8 mouse cellular contexts compared by ENCODE assay signal in the genomic region with DNA sequence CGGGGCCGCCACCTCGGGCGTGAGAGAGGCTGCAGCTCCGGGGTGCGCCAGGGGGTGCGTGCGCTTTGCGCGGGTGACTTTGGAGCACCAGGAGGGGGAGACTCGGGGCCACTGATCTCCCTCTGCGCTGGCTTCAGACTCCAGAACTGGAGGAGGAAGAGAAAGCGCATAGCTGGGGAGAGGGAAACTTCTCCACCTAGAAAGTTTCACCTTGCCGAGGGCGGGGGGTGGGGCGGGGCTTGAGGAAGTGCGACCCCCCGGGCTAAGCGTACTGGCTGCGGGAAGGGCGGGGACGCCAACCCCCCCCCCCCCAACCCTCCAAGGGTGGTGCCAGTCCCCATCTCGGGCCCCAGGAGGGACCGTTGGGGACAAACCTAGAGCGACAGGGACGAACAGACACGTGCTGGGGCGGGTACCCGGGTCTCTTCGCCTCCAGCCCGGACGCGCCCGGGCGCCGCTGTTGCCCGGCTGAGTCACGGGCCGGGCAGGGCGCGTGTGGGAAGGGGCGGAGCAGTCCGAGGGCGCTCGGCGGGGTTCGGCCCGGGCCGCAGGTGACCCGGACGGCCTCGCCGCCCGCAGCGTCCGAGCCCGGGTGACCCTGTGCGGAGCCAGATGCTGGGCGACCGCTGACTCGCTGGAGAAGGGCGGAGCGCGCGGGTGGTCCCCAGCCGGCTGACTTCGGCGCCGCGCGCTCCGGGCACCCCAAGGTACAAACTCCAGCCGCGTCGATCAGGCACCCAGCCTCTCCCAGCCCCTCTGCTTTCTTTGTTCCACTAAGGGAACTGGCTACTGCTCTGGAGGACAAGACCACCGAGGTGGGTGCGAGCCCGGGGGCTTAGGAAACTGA. TPM values are rescaled to one million over a fixed set of nuclear protein-coding genes. Genes with fewer than 3 reads are reported as not detected.
DNase-seq lines count a peak whose midpoint lies in the region; ATAC-seq and TF ChIP-seq lines count a peak whose summit lies in the region.

A gene (plus strand): TSS at position 367 of the 847 bp plus-strand sequence.

- peak within 1 kb of the TSS; percentile 98 for H3K4me2 ChIP-seq in embryonic facial prominence, embryonic 11.5 days (ENCODE audit: low read depth, low read length)
- H3K4me2 ChIP-seq in heart, embryonic 13.5 days, result peak within 1 kb of the TSS; percentile 94
- peak within 1 kb of the TSS; percentile 98 for H3K4me2 ChIP-seq in kidney, postnatal 0 days (ENCODE audit: low read length)

- H3K36me3 ChIP-seq in embryonic facial prominence, embryonic 11.5 days (replicated peaks; ENCODE audit: control insufficient read depth, insufficient read depth, low read depth, low read length), result no peaks in the 10 kb centered on the region
- no peaks in the 10 kb centered on the region for H3K36me3 ChIP-seq in heart, embryonic 13.5 days
- H3K36me3 ChIP-seq in kidney, postnatal 0 days (ENCODE audit: insufficient read depth, low read length), result no peaks in the 10 kb centered on the region

- peak; percentile 86 for ATAC-seq in embryonic facial prominence, embryonic 11.5 days (replicated peaks; ENCODE audit: insufficient number of reproducible peaks, low FRiP score, low TSS enrichment, low read depth)
- ATAC-seq in heart, embryonic 13.5 days (ENCODE audit: extremely low read depth, insufficient number of reproducible peaks, low FRiP score, low TSS enrichment), result peak; percentile 65
- peak; percentile 94 for ATAC-seq in kidney, postnatal 0 days (replicated peaks; ENCODE audit: low FRiP score, low read depth)

- H3K9me3 ChIP-seq in embryonic facial prominence, embryonic 11.5 days (replicated peaks; ENCODE audit: control insufficient read depth, low read length), result no peaks in the 10 kb centered on the region
- H3K9me3 ChIP-seq in heart, embryonic 13.5 days, result no peaks in the 10 kb centered on the region
- no peaks in the 10 kb centered on the region for H3K9me3 ChIP-seq in kidney, postnatal 0 days (replicated peaks; ENCODE audit: low read length)

- H3K9ac ChIP-seq in embryonic facial prominence, embryonic 11.5 days (replicated peaks; ENCODE audit: low read length), result peak within 1 kb of the TSS; percentile 62
- H3K9ac ChIP-seq in heart, embryonic 13.5 days, result peak within 1 kb of the TSS; percentile 85
- H3K9ac ChIP-seq in kidney, postnatal 0 days (ENCODE audit: low read depth, low read length), result peak within 1 kb of the TSS; percentile 74

- TF ChIP-seq CTCF in kidney, postnatal 0 days (IDR thresholded peaks at IDR 0.05; ENCODE audit: low read depth), result peak; percentile 59

- DNase-seq in spleen, adult 18-20 months, result peak; percentile 5 to 10
- DNase-seq in spleen, adult 12 weeks (ENCODE audit: low spot score), result no peak
- DNase-seq in embryonic facial prominence, embryonic 11.5 days (ENCODE audit: low spot score), result peak; percentile 56
- DNase-seq in kidney, postnatal 0 days (ENCODE audit: low spot score), result peak; percentile 79
- DNase-seq in lung, postnatal 14 days, result peak; percentile 63
- peak; percentile 60 for DNase-seq in retina, embryonic 14.5 days (ENCODE audit: low spot score)
- DNase-seq in layer of hippocampus, adult 18-20 months (ENCODE audit: low spot score in 2 of 2), result no peak

- H3K27me3 ChIP-seq in embryonic facial prominence, embryonic 11.5 days (ENCODE audit: control insufficient read depth, insufficient read depth, low read length), result peaks cover 9% of the 10 kb centered on the region
- peaks cover 38% of the 10 kb centered on the region for H3K27me3 ChIP-seq in heart, embryonic 13.5 days (replicated peaks)
- H3K27me3 ChIP-seq in kidney, postnatal 0 days (ENCODE audit: insufficient read depth, low read length), result no peaks in the 10 kb centered on the region

- under 1% methylated on average over 69 of the region's 78 CpGs for WGBS in embryonic facial prominence, embryonic 11.5 days
- WGBS in heart, embryonic 13.5 days, result 1% methylated on average over 61 of the region's 78 CpGs
- WGBS in kidney, postnatal 0 days, result under 1% methylated on average over 69 of the region's 78 CpGs

- peak within 1 kb of the TSS; percentile 67 for H3K4me3 ChIP-seq in embryonic facial prominence, embryonic 11.5 days (ENCODE audit: low read depth, low read length)
- peak within 1 kb of the TSS; percentile 79 for H3K4me3 ChIP-seq in heart, embryonic 13.5 days
- peak within 1 kb of the TSS; percentile 71 for H3K4me3 ChIP-seq in kidney, postnatal 0 days (replicated peaks; ENCODE audit: low read depth, low read length)

- no peaks in the 10 kb centered on the region for H3K4me1 ChIP-seq in embryonic facial prominence, embryonic 11.5 days (ENCODE audit: control insufficient read depth, insufficient read depth, low read length)
- peaks cover 15% of the 10 kb centered on the region; the same call in 1 of the 2 replicates for H3K4me1 ChIP-seq in heart, embryonic 13.5 days
- no peaks in the 10 kb centered on the region for H3K4me1 ChIP-seq in kidney, postnatal 0 days (replicated peaks; ENCODE audit: insufficient read depth, low read length)

- no peak within 1 kb of the TSS for H3K27ac ChIP-seq in embryonic facial prominence, embryonic 11.5 days (replicated peaks; ENCODE audit: low read depth, low read length)
- peak within 1 kb of the TSS; percentile 12; the same call in 1 of the 2 replicates for H3K27ac ChIP-seq in heart, embryonic 13.5 days (replicated peaks)
- peak within 1 kb of the TSS; percentile 92 for H3K27ac ChIP-seq in kidney, postnatal 0 days

RNA-seq across cellular contexts. Expression of the gene that starts here (rescaled TPM):
- polyA plus RNA-seq in embryonic facial prominence, embryonic 11.5 days (2014; fragmentation: Nextera tagmentation; extraction: Ambion mirVana), result 2.9 and 4.0 TPM in 2 replicates
- polyA plus RNA-seq in heart, embryonic 13.5 days (2015; fragmentation: Nextera tagmentation; extraction: Ambion mirVana), result 1.7 and 1.9 TPM in 2 replicates
- polyA plus RNA-seq in kidney, postnatal 0 days (2015; fragmentation: Nextera tagmentation; extraction: Ambion mirVana), result 17.6 and 17.9 TPM in 2 replicates
- 1 to 10 TPM; 1.7 to 3.2 TPM for total RNA-seq in layer of hippocampus, adult 18-20 months (2021)

Comparison
In these comparisons a context has a peak if more than half of its experiments do, and no peak if none do; other contexts are left out.
1. DNase-seq: peak in spleen, adult 18-20 months (2 of 2), embryonic facial prominence, embryonic 11.5 days (single experiment), kidney, postnatal 0 days (single experiment), lung, postnatal 14 days (single experiment) and retina, embryonic 14.5 days (single experiment); none in spleen, adult 12 weeks (single experiment) and layer of hippocampus, adult 18-20 months (0 of 2).
2. Peak in every context shown above with its lines, with median percentiles within 50 percentile points of each other: ATAC-seq, H3K4me2 ChIP-seq, H3K4me3 ChIP-seq and H3K9ac ChIP-seq.